Mouse (Mus musculus) hindbrain, embryonic 13.5 days (tissue): ENCODE data around the gene Sepsecs. TPM values are rescaled to one million over a fixed set of nuclear protein-coding genes. Genes with fewer than 3 reads are reported as not detected.

Experiments
- ATAC-seq: fragments of 200-750 bp; cut with Nextera tagmentation; 2 replicates; pipeline ENCODE4 v1.8.0; 2017; ENCODE audit warnings: moderate TSS enrichment; ENCODE audit not compliant: low FRiP score
- H3K27ac ChIP-seq: fragments of 300-500 bp; sonication (generic); 2 replicates; pipeline ENCODE4 v1.5.1; 2015; ENCODE audit warnings: inconsistent platforms, mild to moderate bottlenecking, moderate library complexity
- H3K27me3 ChIP-seq: fragments of 300-500 bp; sonication (generic); 2 replicates; pipeline ENCODE4 v1.6.1; 2015; ENCODE audit warnings: mild to moderate bottlenecking, inconsistent platforms
- H3K36me3 ChIP-seq: fragments of 300-500 bp; sonication (generic); 2 replicates; pipeline ENCODE4 v1.6.1; 2015; ENCODE audit warnings: mild to moderate bottlenecking, inconsistent platforms
- H3K4me1 ChIP-seq: fragments of 300-500 bp; sonication (generic); replicated peaks from 2 replicates; pipeline ENCODE4 v1.6.1; 2015; ENCODE audit warnings: inconsistent platforms
- H3K4me2 ChIP-seq: fragments of 300-500 bp; sonication (generic); 2 replicates; pipeline ENCODE4 v1.6.1; 2015; ENCODE audit warnings: inconsistent platforms, mild to moderate bottlenecking, moderate library complexity
- H3K4me3 ChIP-seq: fragments of 300-500 bp; sonication (generic); 2 replicates; pipeline ENCODE4 v1.5.1; 2015; ENCODE audit warnings: mild to moderate bottlenecking, inconsistent platforms
- H3K9ac ChIP-seq: fragments of 300-500 bp; sonication (generic); 2 replicates; pipeline ENCODE4 v1.6.1; 2015; ENCODE audit warnings: mild to moderate bottlenecking, inconsistent platforms
- H3K9me3 ChIP-seq: fragments of 300-500 bp; sonication (generic); 2 replicates; pipeline ENCODE4 v1.6.1; 2016; ENCODE audit warnings: inconsistent platforms
- WGBS: fragments of 180-500 bp; shearing (Covaris S2); methylation state at CpG from one replicate; pipeline ENCODE4 v1.1.7; 2015; 5-methylcytosine and 5-hydroxymethylcytosine counted together
- polyA plus RNA-seq: library from polyadenylated mRNA; unstranded; fragments of >200 nt; fragmentation: Nextera tagmentation; extraction: Ambion mirVana; gene quantifications from 2 replicates; pipeline ENCODE4 v1.2.1, GENCODE M21; 2015

The Sepsecs gene
- polyA plus RNA-seq, 1 experiment from 2014 or later: 7.0 TPM

GRCm38 (mm10) chr5:52638916-52639315 lies 30.6 kb downstream of the Sepsecs start:
- H3K4me3 ChIP-seq: no peak overlapping the region
- WGBS: 89% methylated on average over 8 of the region's 8 CpGs
- H3K27ac ChIP-seq: no peak overlapping the region
- H3K27me3 ChIP-seq: 0 out of 2 replicates have a peak, but pooled peaks cover 4% of the 10 kb centered on the region
- no peak overlapping the region for H3K4me2 ChIP-seq
- H3K4me1 ChIP-seq: peaks cover 3% of the 10 kb centered on the region
- no peak overlapping the region for H3K9ac ChIP-seq
- peaks cover 26% of the 10 kb centered on the region for H3K36me3 ChIP-seq
- ATAC-seq: no peak
- H3K9me3 ChIP-seq: no peaks in the 10 kb centered on the region

GRCm38 (mm10) chr5:52638006-52638405 lies 31.5 kb downstream of the Sepsecs start:
- no peak for ATAC-seq
- 86% methylated on average over 7 of the region's 7 CpGs for WGBS
- no peak overlapping the region for H3K27ac ChIP-seq
- H3K9me3 ChIP-seq: no peaks in the 10 kb centered on the region
- H3K4me1 ChIP-seq: no peaks in the 10 kb centered on the region
- no peak overlapping the region for H3K9ac ChIP-seq
- peaks cover 17% of the 10 kb centered on the region for H3K36me3 ChIP-seq
- H3K4me3 ChIP-seq: no peak overlapping the region
- H3K27me3 ChIP-seq: 0 out of 2 replicates have a peak, but pooled peaks cover 4% of the 10 kb centered on the region
- no peak overlapping the region for H3K4me2 ChIP-seq

- Histone ChIP-seq H3K36me3 (peaks cover 8% of the 10 kb centered on the region), H3K9me3 (no peaks in the 10 kb centered on the region), H3K9ac (no peak overlapping the region), H3K27me3 (0 out of 2 replicates have a peak, but pooled peaks cover 4% of the 10 kb centered on the region), H3K4me3 (no peak overlapping the region), H3K27ac (no peak overlapping the region), H3K4me2 (no peak overlapping the region), H3K4me1 (no peaks in the 10 kb centered on the region)
- ATAC-seq: no peak
- WGBS: 89% methylated on average over 6 of the region's 6 CpGs
These were observed 32.6 kb downstream of the Sepsecs start for GRCm38 (mm10) chr5:52636923-52637322.

- peaks cover under 1% of the 10 kb centered on the region; the same call in 1 of the 2 replicates for H3K36me3 ChIP-seq
- no peak overlapping the region for H3K9ac ChIP-seq
- no peaks in the 10 kb centered on the region for H3K4me1 ChIP-seq
- no peak overlapping the region for H3K4me2 ChIP-seq
- H3K27ac ChIP-seq: no peak overlapping the region
- H3K27me3 ChIP-seq: 0 out of 2 replicates have a peak, but pooled peaks cover 4% of the 10 kb centered on the region
- ATAC-seq: no peak
- 83% methylated on average over 11 of the region's 11 CpGs for WGBS
- H3K9me3 ChIP-seq: no peaks in the 10 kb centered on the region
- no peak overlapping the region for H3K4me3 ChIP-seq
These were observed 33.3 kb downstream of the Sepsecs start for GRCm38 (mm10) chr5:52636025-52636755.

GRCm38 (mm10) chr5:52634017-52634416 lies 35.5 kb downstream of the Sepsecs start:
- H3K4me2 ChIP-seq: no peak overlapping the region
- no peaks in the 10 kb centered on the region for H3K9me3 ChIP-seq
- H3K9ac ChIP-seq: no peak overlapping the region
- H3K4me3 ChIP-seq: no peak overlapping the region
- 0 out of 2 replicates have a peak, but pooled peaks cover 4% of the 10 kb centered on the region for H3K27me3 ChIP-seq
- H3K27ac ChIP-seq: no peak overlapping the region
- no peaks in the 10 kb centered on the region for H3K36me3 ChIP-seq
- no peaks in the 10 kb centered on the region for H3K4me1 ChIP-seq
- 22% methylated on average over 8 of the region's 8 CpGs for WGBS
- peak; percentile 58; the same call in 1 of the 2 replicates for ATAC-seq

- no peak overlapping the region for H3K27ac ChIP-seq
- 86% methylated on average over 1 of the region's 1 CpGs for WGBS
- H3K4me3 ChIP-seq: no peak overlapping the region
- no peak overlapping the region for H3K4me2 ChIP-seq
- no peak for ATAC-seq
- peaks cover 8% of the 10 kb centered on the region for H3K4me1 ChIP-seq
- H3K36me3 ChIP-seq: no peaks in the 10 kb centered on the region
- no peak overlapping the region for H3K9ac ChIP-seq
- H3K9me3 ChIP-seq: no peaks in the 10 kb centered on the region
- H3K27me3 ChIP-seq: 0 out of 2 replicates have a peak, but pooled peaks cover 4% of the 10 kb centered on the region
These were observed 39.0 kb downstream of the Sepsecs start for GRCm38 (mm10) chr5:52630541-52630940.

- 77% methylated on average over 6 of the region's 6 CpGs for WGBS
- Histone ChIP-seq H3K36me3 (no peaks in the 10 kb centered on the region), H3K4me1 (peaks cover 8% of the 10 kb centered on the region), H3K9ac (no peak overlapping the region), H3K9me3 (no peaks in the 10 kb centered on the region), H3K4me3 (no peak overlapping the region), H3K4me2 (no peak overlapping the region), H3K27me3 (no peaks in the 10 kb centered on the region), H3K27ac (no peak overlapping the region)
- ATAC-seq: no peak
These were observed 40.3 kb downstream of the Sepsecs start for GRCm38 (mm10) chr5:52629214-52629613.

GRCm38 (mm10) chr5:52628783-52629182 lies 40.7 kb downstream of the Sepsecs start:
- Histone ChIP-seq H3K27me3 (no peaks in the 10 kb centered on the region), H3K27ac (no peak overlapping the region), H3K4me2 (no peak overlapping the region), H3K9ac (no peak overlapping the region), H3K4me3 (no peak overlapping the region), H3K36me3 (no peaks in the 10 kb centered on the region), H3K4me1 (peaks cover 8% of the 10 kb centered on the region), H3K9me3 (no peaks in the 10 kb centered on the region)
- WGBS: 79% methylated on average over 3 of the region's 3 CpGs
- no peak for ATAC-seq

GRCm38 (mm10) chr5:52627713-52628112 lies 41.8 kb downstream of the Sepsecs start:
- no peaks in the 10 kb centered on the region for H3K9me3 ChIP-seq
- WGBS: 90% methylated on average over 8 of the region's 8 CpGs
- H3K27me3 ChIP-seq: no peaks in the 10 kb centered on the region
- H3K36me3 ChIP-seq: no peaks in the 10 kb centered on the region
- no peak overlapping the region for H3K9ac ChIP-seq
- no peak overlapping the region for H3K27ac ChIP-seq
- no peak overlapping the region for H3K4me3 ChIP-seq
- no peak for ATAC-seq
- peaks cover 8% of the 10 kb centered on the region for H3K4me1 ChIP-seq
- H3K4me2 ChIP-seq: no peak overlapping the region

GRCm38 (mm10) chr5:52626092-52626491 lies 43.4 kb downstream of the Sepsecs start:
- 39% methylated on average over 8 of the region's 8 CpGs for WGBS
- peaks cover 8% of the 10 kb centered on the region for H3K4me1 ChIP-seq
- H3K9ac ChIP-seq: 0 out of 2 replicates have a peak overlapping the region, but pooled peaks have one; percentile 20
- 0 out of 2 replicates have a peak overlapping the region, but pooled peaks have one; percentile 35 for H3K27ac ChIP-seq
- peak overlapping the region; percentile 18 for H3K4me2 ChIP-seq
- no peaks in the 10 kb centered on the region for H3K36me3 ChIP-seq
- no peak overlapping the region for H3K4me3 ChIP-seq
- ATAC-seq: peak; percentile 12; the same call in 1 of the 2 replicates
- H3K9me3 ChIP-seq: no peaks in the 10 kb centered on the region
- H3K27me3 ChIP-seq: no peaks in the 10 kb centered on the region

- H3K36me3 ChIP-seq: no peaks in the 10 kb centered on the region
- no peak overlapping the region for H3K4me2 ChIP-seq
- no peak overlapping the region for H3K9ac ChIP-seq
- ATAC-seq: no peak
- no peaks in the 10 kb centered on the region for H3K9me3 ChIP-seq
- no peak overlapping the region for H3K4me3 ChIP-seq
- 0 out of 2 replicates have a peak, but pooled peaks cover 2% of the 10 kb centered on the region for H3K27me3 ChIP-seq
- WGBS: 86% methylated on average over 1 of the region's 1 CpGs
- H3K27ac ChIP-seq: no peak overlapping the region
- H3K4me1 ChIP-seq: peaks cover 8% of the 10 kb centered on the region
These were observed 44.6 kb downstream of the Sepsecs start for GRCm38 (mm10) chr5:52624956-52625355.

- WGBS: 86% methylated on average over 2 of the region's 2 CpGs
- H3K4me2 ChIP-seq: no peak overlapping the region
These were observed 46.4 kb downstream of the Sepsecs start for GRCm38 (mm10) chr5:52623099-52623498.

More at GRCm38 (mm10) chr5:52623099-52623498, 46.4 kb downstream of the Sepsecs start:
- ATAC-seq: no peak
- Histone ChIP-seq H3K27ac (no peak overlapping the region), H3K9ac (no peak overlapping the region), H3K9me3 (no peaks in the 10 kb centered on the region), H3K4me3 (no peak overlapping the region), H3K27me3 (0 out of 2 replicates have a peak, but pooled peaks cover 2% of the 10 kb centered on the region), H3K36me3 (no peaks in the 10 kb centered on the region), H3K4me1 (peaks cover 20% of the 10 kb centered on the region)
